Mouse (Mus musculus) lung, postnatal 25 days (tissue): Measurements from ENCODE around the gene Trat1.
A peak's percentile ranks its signal among the peaks of the same experiment; 100 is the strongest.

Source experiments
- DNase-seq: peaks from one replicate; pipeline ENCODE4 v3.0.0; 2022; ENCODE audit warnings: low spot score

The Trat1 gene

GRCm38 (mm10) chr16:48771971-48772445, at the start of gene Trat1:
Gene Trat1 (minus strand): TSS chr16:48772021.
- no peak for DNase-seq

GRCm38 (mm10) chr16:48818524-48818923, 46.7 kb upstream of the Trat1 start:
- DNase-seq, result no peak

GRCm38 (mm10) chr16:48816695-48817094, 44.9 kb upstream of the Trat1 start, which contains the start of gene Retnlb:
Gene Retnlb (plus strand): TSS chr16:48816856.
- no peak for DNase-seq

- no peak for DNase-seq
Measured at GRCm38 (mm10) chr16:48811881-48812436, 40.1 kb upstream of the Trat1 start.

- DNase-seq, result peak; percentile 8
Measured at GRCm38 (mm10) chr16:48809374-48809773, 37.6 kb upstream of the Trat1 start.

GRCm38 (mm10) chr16:48806521-48806920, 34.7 kb upstream of the Trat1 start:
- DNase-seq, result no peak

GRCm38 (mm10) chr16:48805412-48805811, 33.6 kb upstream of the Trat1 start:
- no peak for DNase-seq

- DNase-seq, result no peak
Measured at GRCm38 (mm10) chr16:48800906-48801305, 29.1 kb upstream of the Trat1 start.

- DNase-seq, result peak; percentile 31
Measured at GRCm38 (mm10) chr16:48799470-48799869, 27.6 kb upstream of the Trat1 start.

GRCm38 (mm10) chr16:48798285-48798684, 26.5 kb upstream of the Trat1 start:
- DNase-seq, result no peak

- DNase-seq, result peak; percentile 3
Measured at GRCm38 (mm10) chr16:48788704-48789185, 16.9 kb upstream of the Trat1 start.

GRCm38 (mm10) chr16:48786258-48786657, 14.4 kb upstream of the Trat1 start:
- DNase-seq, result no peak

GRCm38 (mm10) chr16:48777254-48777653, 5.4 kb upstream of the Trat1 start:
- no peak for DNase-seq

GRCm38 (mm10) chr16:48769183-48769582, 2.6 kb downstream of the Trat1 start:
- DNase-seq, result no peak

GRCm38 (mm10) chr16:48760643-48761481, 11.0 kb downstream of the Trat1 start:
- DNase-seq, result no peak

- no peak for DNase-seq
Measured at GRCm38 (mm10) chr16:48750145-48750827, 21.5 kb downstream of the Trat1 start.

- DNase-seq, result no peak
Measured at GRCm38 (mm10) chr16:48745418-48745817, 26.4 kb downstream of the Trat1 start.

GRCm38 (mm10) chr16:48745011-48745410, 26.8 kb downstream of the Trat1 start:
- no peak for DNase-seq

- DNase-seq, result no peak
Measured at GRCm38 (mm10) chr16:48741549-48741948, 30.3 kb downstream of the Trat1 start.

- no peak for DNase-seq
Measured at GRCm38 (mm10) chr16:48739974-48740373, 31.8 kb downstream of the Trat1 start.

GRCm38 (mm10) chr16:48738429-48738828, 33.4 kb downstream of the Trat1 start:
- DNase-seq, result no peak

GRCm38 (mm10) chr16:48736890-48737289, 34.9 kb downstream of the Trat1 start:
- no peak for DNase-seq

- DNase-seq, result no peak
Measured at GRCm38 (mm10) chr16:48720259-48720658, 51.6 kb downstream of the Trat1 start.
